Mouse (Mus musculus): ENCODE results near the gene Cox18.

- TF ChIP-seq CTCF (IDR thresholded peaks at IDR 0.05; ENCODE audit: low read depth, low read length), result no peak
- TF ChIP-seq POLR2A (IDR thresholded peaks at IDR 0.05; ENCODE audit: insufficient read depth, low read length), result no peak
Measured at GRCm38 (mm10) chr5:90217226-90217625, 6.6 kb downstream of the Cox18 start.
